Mouse (Mus musculus): Measurements from ENCODE around the gene Ablim2.

DNA sequence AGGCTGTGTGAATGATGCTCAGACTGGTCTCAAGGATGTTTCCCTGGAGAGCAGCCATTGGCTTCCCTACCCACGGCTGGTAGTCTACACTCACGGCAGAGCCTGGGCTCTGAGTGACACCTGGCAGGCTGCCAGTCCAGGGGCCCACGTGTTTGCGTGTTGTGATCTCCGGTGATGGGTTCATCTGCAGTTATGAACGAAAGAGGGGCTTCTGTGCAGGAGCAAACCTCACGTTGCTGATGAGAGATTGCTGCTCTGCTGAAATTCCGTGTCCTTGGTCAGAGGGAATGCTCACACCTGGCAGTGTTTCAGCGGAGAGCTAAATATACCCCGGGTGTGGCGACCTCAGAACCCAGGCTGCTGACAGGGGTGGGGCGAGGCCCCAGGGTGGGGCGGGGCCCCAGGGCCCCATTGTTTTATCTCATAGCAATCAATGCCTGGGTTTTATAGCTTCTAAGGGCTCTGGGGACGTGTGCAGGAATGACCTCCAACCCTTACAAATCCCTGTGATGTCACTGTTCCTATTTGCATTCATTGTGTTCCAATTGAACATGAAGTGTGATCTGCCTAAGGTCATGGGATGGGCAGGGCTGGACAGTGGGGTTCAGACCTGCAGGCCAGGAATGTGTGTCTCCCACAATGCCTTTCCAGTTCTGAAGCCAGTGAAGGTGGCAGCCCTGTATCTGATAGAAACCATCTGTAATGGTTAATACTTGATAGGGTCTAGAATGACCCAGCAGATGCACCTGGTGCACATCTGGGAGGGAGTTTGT is 13.4 kb downstream of the Ablim2 start:
- TF ChIP-seq CTCF (IDR thresholded peaks at IDR 0.05; ENCODE audit: extremely low read depth, insufficient read depth, insufficient read length, insufficient replicate concordance) (no peak), POLR2A (IDR thresholded peaks at IDR 0.05; ENCODE audit: low read depth, low read length) (no peak)

Measured in spleen, adult 2 months (tissue).